Mouse (Mus musculus): ENCODE data around the gene Gm21987.

DNA sequence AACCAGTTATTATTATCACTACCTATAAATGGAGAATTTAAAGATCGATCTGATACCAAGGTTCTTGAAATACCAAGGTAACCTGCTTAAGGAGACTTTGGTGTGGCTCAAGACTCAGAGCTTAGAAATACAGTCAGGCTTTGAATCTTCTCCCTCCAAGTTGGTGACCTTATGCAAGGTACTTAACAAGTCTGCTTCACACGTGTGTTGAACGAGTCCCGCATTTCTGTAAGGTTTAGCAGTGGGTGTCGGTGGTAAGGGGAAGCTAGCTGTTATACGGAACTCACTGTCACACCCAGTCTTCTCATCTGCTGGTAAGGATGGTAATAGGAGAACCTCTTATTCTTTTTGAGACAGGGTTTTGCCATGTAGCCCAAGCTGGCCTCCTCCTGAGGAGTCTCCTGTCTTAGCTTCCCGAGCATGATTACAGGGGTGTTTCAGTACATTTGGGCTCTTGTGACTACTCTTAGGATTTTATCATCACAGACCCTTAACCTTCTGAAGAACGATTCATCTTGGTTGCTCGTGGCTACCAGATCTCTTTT, 1.4 kb downstream of the Gm21987 start:
- TF ChIP-seq CTCF (IDR thresholded peaks at IDR 0.05; ENCODE audit: low read depth), result no peak
- no peak for TF ChIP-seq EP300 (IDR thresholded peaks at IDR 0.05; ENCODE audit: low read depth)
